Mouse (Mus musculus) bone marrow, adult 2 months (tissue): ENCODE measurements around the gene Plac8.

Experiments
- CTCF ChIP-seq: fragments of 200-500 bp; IDR thresholded peaks from 2 replicates; pipeline ENCODE4 v1.5.1; 2011; ENCODE audit warnings: low read length, control low read depth; ENCODE audit not compliant: control insufficient read depth, insufficient read depth
- POLR2A ChIP-seq: fragments of 200-500 bp; IDR thresholded peaks from 2 replicates; pipeline ENCODE4 v1.6.1; 2011; ENCODE audit warnings: low read depth, mild to moderate bottlenecking, control low read depth, low read length, borderline replicate concordance; ENCODE audit not compliant: control insufficient read depth

DNA sequence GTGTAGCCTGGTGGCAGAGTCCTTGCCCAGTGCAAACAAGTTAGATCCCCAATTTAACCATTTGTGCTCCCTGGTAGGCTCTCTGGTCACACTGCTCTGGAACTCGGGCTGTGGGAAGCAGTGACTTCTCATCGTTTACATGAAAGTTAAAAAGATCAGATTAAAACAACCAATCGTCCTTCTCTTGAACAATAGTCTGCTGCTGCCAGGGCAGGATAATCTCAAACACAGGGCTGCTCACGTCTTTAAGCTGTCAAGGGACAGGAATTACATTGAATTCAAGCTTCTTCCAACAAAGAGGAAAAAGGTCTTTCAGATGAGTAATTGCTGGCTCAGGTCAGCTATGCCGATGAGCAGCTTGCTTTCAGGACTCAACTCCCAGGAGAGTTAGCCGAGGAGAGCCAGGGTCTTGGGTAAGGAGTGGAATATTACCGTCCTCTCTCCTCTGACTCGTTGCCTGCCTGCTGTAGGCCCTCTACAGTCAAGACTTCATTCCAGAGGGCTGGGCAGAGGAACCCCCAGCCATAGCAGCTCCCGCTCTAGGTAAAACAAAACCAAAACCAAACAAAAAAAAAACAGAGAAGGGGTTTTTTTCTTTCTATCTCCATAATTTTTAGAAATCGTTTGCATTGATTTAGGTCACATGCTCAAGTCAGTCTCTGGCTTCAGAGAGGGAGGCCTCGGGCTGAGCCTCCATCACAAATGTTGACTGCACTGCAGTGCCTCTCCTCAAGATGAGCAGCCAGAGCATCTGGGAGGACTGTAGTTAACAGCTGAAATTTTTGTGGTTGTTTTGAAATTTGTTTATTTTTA lies 9.8 kb upstream of the Plac8 start:
- TF ChIP-seq CTCF (no peak), POLR2A (no peak)
